Mouse (Mus musculus): ENCODE data around the gene Cox6b2. TPM values are rescaled to one million over a fixed set of nuclear protein-coding genes. Genes with fewer than 3 reads are reported as not detected.
"Not testable (repeated sequence)": the region's sequence is repeated elsewhere in the genome, so short reads cannot be mapped to it uniquely, and the experiment has no call there.

Gene Cox6b2
- 8.0 and 8.1 TPM in 2 replicates for polyA plus RNA-seq (2012; ENCODE audit: insufficient read depth, insufficient read length, missing spikeins)

DNA sequence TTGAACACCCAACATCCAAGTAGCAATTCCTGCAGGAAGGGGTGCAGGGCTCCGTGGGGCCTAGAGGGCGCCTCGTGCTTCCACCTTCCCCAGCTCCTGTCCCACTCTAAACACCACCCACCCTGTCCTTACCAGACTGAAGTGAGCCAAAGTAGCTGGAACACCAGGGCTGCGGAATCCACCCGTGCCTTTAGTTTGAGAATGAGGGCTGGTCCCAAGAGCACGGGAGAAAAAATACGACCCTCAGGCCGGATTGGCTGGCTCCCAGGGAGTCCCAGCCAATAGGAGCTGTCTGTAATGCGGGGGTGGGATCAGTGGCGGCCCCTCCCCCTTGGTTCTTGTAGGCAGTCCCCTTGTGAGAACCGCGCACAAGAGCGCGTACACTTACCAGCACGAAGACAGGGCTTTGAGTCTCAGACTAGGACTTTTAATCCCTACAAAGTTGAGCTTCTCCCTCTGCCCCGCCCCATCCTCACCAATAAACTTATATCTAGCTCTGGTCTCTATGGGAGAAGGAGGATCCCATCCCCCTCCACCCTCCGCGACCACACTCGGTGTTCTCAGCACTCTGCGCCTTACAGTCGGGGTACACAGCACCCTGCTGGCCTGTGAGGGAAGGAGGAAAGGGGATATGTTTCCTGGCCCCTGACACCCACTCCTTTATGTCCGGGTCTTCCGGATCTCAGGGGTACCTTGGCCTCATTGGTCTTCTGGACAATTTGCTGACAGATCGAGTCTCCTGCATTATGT, at the start of gene Cox6b2:
Cox6b2 (minus strand) TSS at position 274 of the 750 bp plus-strand sequence.
- no peak within 1 kb of the TSS for H3K27ac ChIP-seq (ENCODE audit: insufficient read depth, low read depth, low read length)
- peak within 1 kb of the TSS; percentile 36 for H3K4me3 ChIP-seq (ENCODE audit: insufficient read depth, low read length)
- H3K4me1 ChIP-seq (ENCODE audit: control insufficient read depth, insufficient read depth, low read length), result 0 out of 2 replicates have a peak, but pooled peaks cover 2% of the 10 kb centered on the region
- TF ChIP-seq POLR2A (IDR thresholded peaks at IDR 0.05; ENCODE audit: borderline replicate concordance, low read depth, low read length) (no peak), CTCF (IDR thresholded peaks at IDR 0.05; ENCODE audit: low read depth, low read length) (no peak)

- Histone ChIP-seq H3K4me3 (ENCODE audit: insufficient read depth, low read length) (no peak overlapping the region), H3K4me1 (ENCODE audit: control insufficient read depth, insufficient read depth, low read length) (no peaks in the 10 kb centered on the region), H3K27ac (ENCODE audit: insufficient read depth, low read depth, low read length) (no peak overlapping the region)
- TF ChIP-seq POLR2A (IDR thresholded peaks at IDR 0.05; ENCODE audit: borderline replicate concordance, low read depth, low read length) (no peak), CTCF (IDR thresholded peaks at IDR 0.05; ENCODE audit: low read depth, low read length) (no peak)
Measured at GRCm38 (mm10) chr7:4802247-4802646, 49.4 kb upstream of the Cox6b2 start.

- Histone ChIP-seq H3K4me3 (ENCODE audit: insufficient read depth, low read length) (no peak overlapping the region), H3K27ac (ENCODE audit: insufficient read depth, low read depth, low read length) (no peak overlapping the region), H3K4me1 (ENCODE audit: control insufficient read depth, insufficient read depth, low read length) (peaks cover 4% of the 10 kb centered on the region; the same call in 1 of the 2 replicates)
- no peak for TF ChIP-seq CTCF (IDR thresholded peaks at IDR 0.05; ENCODE audit: low read depth, low read length)
- TF ChIP-seq POLR2A (IDR thresholded peaks at IDR 0.05; ENCODE audit: borderline replicate concordance, low read depth, low read length), result no peak
Measured at GRCm38 (mm10) chr7:4795767-4796433, 43.0 kb upstream of the Cox6b2 start.

DNA sequence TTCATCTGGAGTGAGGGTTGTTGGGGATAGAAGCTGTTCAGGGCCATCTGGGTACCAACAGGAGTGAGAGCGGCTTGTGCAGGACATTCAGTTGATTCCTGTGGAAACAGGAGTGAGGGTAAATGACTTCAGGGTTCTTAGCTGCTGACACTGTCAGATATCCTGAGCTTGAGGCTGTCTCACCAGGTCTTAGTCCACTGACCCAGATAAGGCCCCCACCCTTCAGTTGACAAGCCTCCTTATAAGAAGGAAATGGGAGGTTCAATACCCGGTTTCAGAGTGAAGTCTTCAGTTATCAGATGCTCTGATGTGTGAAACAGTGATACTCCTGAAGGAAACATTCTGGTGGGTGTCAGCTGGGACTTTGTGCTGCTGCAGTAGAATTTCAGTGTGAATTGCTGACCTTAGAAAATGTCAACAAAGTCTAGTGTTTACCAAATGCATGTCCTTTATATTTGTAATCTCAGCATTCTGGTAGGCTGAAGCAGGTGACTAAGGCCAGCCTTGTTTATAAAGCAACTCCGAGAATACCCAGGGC, 41.8 kb upstream of the Cox6b2 start:
- TF ChIP-seq CTCF (IDR thresholded peaks at IDR 0.05; ENCODE audit: low read depth, low read length), result no peak
- no peak overlapping the region; the same call in 1 of the 2 replicates for H3K27ac ChIP-seq (ENCODE audit: insufficient read depth, low read depth, low read length)
- H3K4me1 ChIP-seq (ENCODE audit: control insufficient read depth, insufficient read depth, low read length), result peaks cover 4% of the 10 kb centered on the region; the same call in 1 of the 2 replicates
- H3K4me3 ChIP-seq (ENCODE audit: insufficient read depth, low read length), result peak overlapping the region; percentile 96; the same call in 1 of the 2 replicates

GRCm38 (mm10) chr7:4793674-4794073, 40.8 kb upstream of the Cox6b2 start:
- H3K4me1 ChIP-seq (ENCODE audit: control insufficient read depth, insufficient read depth, low read length), result peaks cover 4% of the 10 kb centered on the region; the same call in 1 of the 2 replicates
- peak overlapping the region; percentile 88 for H3K27ac ChIP-seq (ENCODE audit: insufficient read depth, low read depth, low read length)
- TF ChIP-seq POLR2A (IDR thresholded peaks at IDR 0.05; ENCODE audit: borderline replicate concordance, low read depth, low read length), result no peak
- H3K4me3 ChIP-seq (ENCODE audit: insufficient read depth, low read length), result peak overlapping the region; percentile 96

- Histone ChIP-seq H3K4me3 (ENCODE audit: insufficient read depth, low read length) (peak overlapping the region; percentile 96), H3K27ac (ENCODE audit: insufficient read depth, low read depth, low read length) (peak overlapping the region; percentile 88)
- not testable (repeated sequence) for H3K4me1 ChIP-seq (ENCODE audit: control insufficient read depth, insufficient read depth, low read length)
Measured at GRCm38 (mm10) chr7:4793248-4793647, 40.4 kb upstream of the Cox6b2 start.

DNA sequence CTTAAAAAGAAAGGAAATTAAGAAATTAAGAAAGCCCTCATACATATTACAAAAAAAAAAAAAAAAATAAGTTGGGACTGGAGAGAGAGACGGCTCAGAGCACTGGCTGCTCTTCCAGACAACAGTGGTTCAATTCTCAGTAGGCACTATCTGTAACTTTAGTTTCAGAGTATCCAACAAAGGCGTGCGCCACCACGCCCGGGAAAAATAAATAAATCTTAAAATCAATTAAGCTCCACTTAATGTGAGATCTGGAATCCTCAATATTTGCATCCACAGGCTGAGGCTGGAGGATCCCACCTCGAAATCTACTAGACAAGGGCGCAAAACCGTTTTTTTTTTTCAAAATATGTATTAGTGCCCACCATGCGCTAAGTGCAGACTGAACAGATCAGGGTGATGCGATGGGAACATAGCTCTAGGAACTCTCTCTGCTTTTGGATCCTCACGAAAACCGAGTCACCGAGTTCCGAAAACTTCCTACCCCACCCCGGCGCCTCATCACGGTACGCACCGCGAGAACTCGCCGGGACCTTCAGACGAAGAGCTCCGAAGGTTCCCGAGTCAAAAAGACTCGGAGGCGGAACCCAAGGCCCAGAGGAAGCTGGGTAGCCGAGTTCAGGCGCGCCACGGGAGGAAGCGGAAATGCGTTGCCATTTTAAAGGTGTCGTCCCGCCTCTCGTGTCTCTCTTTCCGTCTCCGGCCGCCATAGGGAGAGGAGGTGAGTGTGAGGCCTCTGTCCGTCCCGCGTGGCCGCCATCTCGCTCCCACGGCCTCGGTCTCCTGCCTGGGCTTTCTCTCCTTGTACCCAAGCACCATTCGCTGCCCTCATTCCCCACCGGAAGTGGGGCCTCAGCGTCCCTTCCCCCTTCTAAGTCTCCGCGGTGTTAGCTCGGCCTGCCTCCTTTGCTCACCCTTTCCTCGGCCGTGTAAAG, 39.7 kb upstream of the Cox6b2 start, which contains the start of gene Rpl28:
Rpl28 (plus strand) TSS at position 597 of the 935 bp plus-strand sequence.
- H3K4me3 ChIP-seq (ENCODE audit: insufficient read depth, low read length), result peak within 1 kb of the TSS; percentile 96
- peaks cover 7% of the 10 kb centered on the region for H3K4me1 ChIP-seq (ENCODE audit: control insufficient read depth, insufficient read depth, low read length)
- 0 out of 2 replicates have a peak, but pooled peaks have one; percentile 14 for TF ChIP-seq POLR2A (IDR thresholded peaks at IDR 0.05; ENCODE audit: borderline replicate concordance, low read depth, low read length)
- TF ChIP-seq CTCF (IDR thresholded peaks at IDR 0.05; ENCODE audit: low read depth, low read length), result no peak
- peak within 1 kb of the TSS; percentile 88 for H3K27ac ChIP-seq (ENCODE audit: insufficient read depth, low read depth, low read length)

DNA sequence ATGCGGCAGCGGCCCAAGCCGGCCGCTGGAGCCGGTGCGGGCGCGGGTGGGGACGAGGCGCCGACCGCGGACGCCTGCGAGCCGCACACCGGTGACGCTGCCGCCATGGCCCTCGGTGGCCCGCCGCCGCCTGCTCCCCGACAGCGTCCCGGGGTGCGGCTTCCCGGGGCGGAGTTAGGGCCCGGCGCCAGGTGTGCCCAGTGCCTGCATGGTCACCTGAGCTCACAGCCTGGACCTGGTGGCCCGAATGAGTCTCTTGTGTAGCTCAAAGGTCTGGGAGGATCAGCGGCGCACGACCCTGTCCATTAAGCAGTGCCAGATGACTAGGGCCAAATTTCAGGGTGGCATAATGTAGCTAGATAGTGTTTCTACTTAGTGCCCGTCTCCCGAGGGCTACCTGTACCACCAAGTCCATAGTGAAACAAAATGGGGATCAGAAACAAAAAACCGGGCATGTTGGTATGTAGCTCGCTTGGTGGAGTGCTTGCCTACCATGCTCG, 36.6 kb upstream of the Cox6b2 start, which contains the start of gene Tmem238:
Tmem238 (minus strand) TSS at position 221 of the 500 bp plus-strand sequence.
- peaks cover 10% of the 10 kb centered on the region for H3K4me1 ChIP-seq (ENCODE audit: control insufficient read depth, insufficient read depth, low read length)
- no peak for TF ChIP-seq CTCF (IDR thresholded peaks at IDR 0.05; ENCODE audit: low read depth, low read length)
- TF ChIP-seq POLR2A (IDR thresholded peaks at IDR 0.05; ENCODE audit: borderline replicate concordance, low read depth, low read length), result no peak
- H3K27ac ChIP-seq (ENCODE audit: insufficient read depth, low read depth, low read length), result peak within 1 kb of the TSS; percentile 48
- H3K4me3 ChIP-seq (ENCODE audit: insufficient read depth, low read length), result peak within 1 kb of the TSS; percentile 78
